Mouse (Mus musculus) megakaryocyte-erythroid progenitor cell, adult 5-6 weeks (primary cell): Measurements from ENCODE around the gene 4930503B20Rik. TPM values are rescaled to one million over a fixed set of nuclear protein-coding genes. Genes with fewer than 3 reads are reported as not detected.

Experiments
- ATAC-seq: replicated peaks from 2 replicates; pipeline ENCODE4 v1.8.0; 2016; ENCODE audit warnings: mild to moderate bottlenecking, inconsistent platforms; ENCODE audit not compliant: severe bottlenecking, poor library complexity, low FRiP score, low TSS enrichment
- total RNA-seq, 2 experiments: library from RNA; stranded (forward) in 1 of 2; stranded (reverse) in 1 of 2; fragments of 200-1000, 215-1000 nt in 1 of 2; fragments of >200 nt in 1 of 2; fragmentation: Nextera tagmentation in 1 of 2; gene quantifications; 2 replicates each; pipeline ENCODE4 v1.2.3; 2014 to 2017

Gene 4930503B20Rik
- total RNA-seq, 2 experiments from 2014 or later: not detected

- ATAC-seq: no peak
These were observed 43.7 kb downstream of the 4930503B20Rik start for GRCm38 (mm10) chr3:146607368-146607767.

GRCm38 (mm10) chr3:146604647-146605046, 46.5 kb downstream of the 4930503B20Rik start:
- no peak for ATAC-seq

- ATAC-seq: no peak
These were observed 48.6 kb downstream of the 4930503B20Rik start for GRCm38 (mm10) chr3:146602531-146602930.

- peak; percentile 93 for ATAC-seq
These were observed 49.9 kb downstream of the 4930503B20Rik start for GRCm38 (mm10) chr3:146601205-146601604.

- no peak for ATAC-seq
These were observed 51.8 kb downstream of the 4930503B20Rik start for GRCm38 (mm10) chr3:146599198-146599900.

- no peak for ATAC-seq
These were observed 52.7 kb downstream of the 4930503B20Rik start for GRCm38 (mm10) chr3:146598411-146598810.

GRCm38 (mm10) chr3:146596864-146597263, 54.3 kb downstream of the 4930503B20Rik start:
- no peak for ATAC-seq

- ATAC-seq: no peak
These were observed 54.7 kb downstream of the 4930503B20Rik start for GRCm38 (mm10) chr3:146596387-146596786.

GRCm38 (mm10) chr3:146595440-146595839, 55.7 kb downstream of the 4930503B20Rik start:
- ATAC-seq: no peak

Other genes with a start within 250 kb of the 4930503B20Rik start
- gene Ssx2ip, start 246.7 kb downstream of the 4930503B20Rik start, total RNA-seq (2014; fragmentation: Nextera tagmentation): 45.3 and 50.0 TPM in 2 replicates
- 69.2 and 73.8 TPM in 2 replicates for gene Ssx2ip, start 246.7 kb downstream of the 4930503B20Rik start, total RNA-seq (2017)
- 2.9 and 5.0 TPM in 2 replicates for gene Ctbs, start 201.5 kb downstream of the 4930503B20Rik start, total RNA-seq (2014; fragmentation: Nextera tagmentation)
- 7.0 and 13.1 TPM in 2 replicates for gene Ctbs, start 201.5 kb downstream of the 4930503B20Rik start, total RNA-seq (2017)
- gene Spata1, start 151.6 kb downstream of the 4930503B20Rik start, total RNA-seq (2014; fragmentation: Nextera tagmentation): 6.9 and 7.8 TPM in 2 replicates
- gene Spata1, start 151.6 kb downstream of the 4930503B20Rik start, total RNA-seq (2017): 4.7 and 32.3 TPM in 2 replicates
- 208 and 251 TPM in 2 replicates for gene Gng5, start 151.5 kb downstream of the 4930503B20Rik start, total RNA-seq (2014; fragmentation: Nextera tagmentation)
- 69.8 and 110 TPM in 2 replicates for gene Gng5, start 151.5 kb downstream of the 4930503B20Rik start, total RNA-seq (2017)
- 69.9 and 73.5 TPM in 2 replicates for gene Rpf1, start 129.9 kb downstream of the 4930503B20Rik start, total RNA-seq (2014; fragmentation: Nextera tagmentation)
- 112 and 113 TPM in 2 replicates for gene Rpf1, start 129.9 kb downstream of the 4930503B20Rik start, total RNA-seq (2017)
- not detected in 2 replicates for gene Uox, start 80.9 kb downstream of the 4930503B20Rik start, total RNA-seq (2014; fragmentation: Nextera tagmentation)
- not detected in 2 replicates for gene Uox, start 80.9 kb downstream of the 4930503B20Rik start, total RNA-seq (2017)
- gene Dnase2b, start 35.7 kb downstream of the 4930503B20Rik start, total RNA-seq (2014; fragmentation: Nextera tagmentation): not detected in 2 replicates
- not detected in 2 replicates for gene Dnase2b, start 35.7 kb downstream of the 4930503B20Rik start, total RNA-seq (2017)
- 6.9 and 8.6 TPM in 2 replicates for gene Samd13, start 34.3 kb upstream of the 4930503B20Rik start, total RNA-seq (2014; fragmentation: Nextera tagmentation)
- gene Samd13, start 34.3 kb upstream of the 4930503B20Rik start, total RNA-seq (2017): 3.6 and 5.7 TPM in 2 replicates
- 33.4 and 35.9 TPM in 2 replicates for gene Prkacb, start 161.7 kb upstream of the 4930503B20Rik start, total RNA-seq (2014; fragmentation: Nextera tagmentation)
- gene Prkacb, start 161.7 kb upstream of the 4930503B20Rik start, total RNA-seq (2017): 39.0 and 68.3 TPM in 2 replicates
- 0.54 TPM in 1 of 2 replicates, not detected in the other for gene Ttll7, start 201.1 kb upstream of the 4930503B20Rik start, total RNA-seq (2014; fragmentation: Nextera tagmentation)
- gene Ttll7, start 201.1 kb upstream of the 4930503B20Rik start, total RNA-seq (2017): 0.19 TPM in 1 of 2 replicates, not detected in the other